Mouse (Mus musculus) stomach, postnatal 0 days (tissue): ENCODE measurements at regions not wholly inside any gene's neighbourhood (a gene's known extent, or its start where the extent isn't known, plus 50 kb on each side); places are given as distances from the start of the nearest gene placed in this dataset.

Source experiments
- CTCF ChIP-seq: IDR thresholded peaks from 2 replicates; pipeline ENCODE4 v1.5.1; 2016; ENCODE audit warnings: antibody characterized with exemption, low read depth, mild to moderate bottlenecking, moderate library complexity
- EP300 ChIP-seq: optimal IDR thresholded peaks from 2 replicates; pipeline ENCODE3; 2016; ENCODE audit warnings: antibody characterized with exemption

GRCm38 (mm10) chr10:51181752-51182151 lies 287.2 kb downstream of the Sim1 start:
- no peak for TF ChIP-seq CTCF
- TF ChIP-seq EP300 = no peak
